Mouse (Mus musculus) midbrain, embryonic 16.5 days (tissue): ENCODE data around the gene Rbm19. TPM values are rescaled to one million over a fixed set of nuclear protein-coding genes. Genes with fewer than 3 reads are reported as not detected.

Source experiments
- ATAC-seq: fragments of 200-750 bp; cut with Nextera tagmentation; 2 replicates; pipeline ENCODE4 v1.8.0; 2017; ENCODE audit warnings: moderate TSS enrichment
- H3K27ac ChIP-seq: fragments of 300-500 bp; sonication (generic); 2 replicates; pipeline ENCODE4 v1.5.1; 2014; ENCODE audit warnings: mild to moderate bottlenecking, low read length, mixed read lengths
- H3K27me3 ChIP-seq: fragments of 300-500 bp; sonication (generic); 2 replicates; pipeline ENCODE4 v1.6.1; 2014; ENCODE audit warnings: low read depth, low read length, mixed read lengths; ENCODE audit not compliant: control insufficient read depth, insufficient read depth
- H3K36me3 ChIP-seq: fragments of 300-500 bp; sonication (generic); 2 replicates; pipeline ENCODE4 v1.6.1; 2014; ENCODE audit warnings: mild to moderate bottlenecking, low read length, moderate library complexity, mixed read lengths; ENCODE audit not compliant: control insufficient read depth, insufficient read depth
- H3K4me1 ChIP-seq: fragments of 300-500 bp; sonication (generic); 2 replicates; pipeline ENCODE4 v1.6.1; 2014; ENCODE audit warnings: mild to moderate bottlenecking, low read length, mixed read lengths; ENCODE audit not compliant: control insufficient read depth, insufficient read depth
- H3K4me2 ChIP-seq: fragments of 300-500 bp; sonication (generic); 2 replicates; pipeline ENCODE4 v1.6.1; 2014; ENCODE audit warnings: mild to moderate bottlenecking, low read length, mixed read lengths
- H3K4me3 ChIP-seq: fragments of 300-500 bp; sonication (generic); 2 replicates; pipeline ENCODE4 v1.5.1; 2014; ENCODE audit warnings: low read depth, mild to moderate bottlenecking, low read length, moderate library complexity, mixed read lengths
- H3K9ac ChIP-seq: fragments of 300-500 bp; sonication (generic); 2 replicates; pipeline ENCODE4 v1.6.1; 2014; ENCODE audit warnings: low read depth, low read length, mixed read lengths
- H3K9me3 ChIP-seq: fragments of 300-500 bp; sonication (generic); replicated peaks from 2 replicates; pipeline ENCODE4 v1.6.1; 2014; ENCODE audit warnings: mild to moderate bottlenecking, low read length, mixed read lengths; ENCODE audit not compliant: control insufficient read depth, poor library complexity, severe bottlenecking
- WGBS: fragments of 180-500 bp; shearing (Covaris S2); extraction: QIAGEN DNeasy Blood & Tissue Kit; methylation state at CpG from one replicate; pipeline ENCODE4 v1.1.7; 2014; 5-methylcytosine and 5-hydroxymethylcytosine counted together
- polyA plus RNA-seq: library from polyadenylated mRNA; unstranded; fragments of >200 nt; fragmentation: Nextera tagmentation; extraction: Ambion mirVana; gene quantifications from 2 replicates; pipeline ENCODE4 v1.2.1, GENCODE M21; 2015

Rbm19 gene
- polyA plus RNA-seq, 1 experiment from 2014 or later, result 19.3 TPM

DNA sequence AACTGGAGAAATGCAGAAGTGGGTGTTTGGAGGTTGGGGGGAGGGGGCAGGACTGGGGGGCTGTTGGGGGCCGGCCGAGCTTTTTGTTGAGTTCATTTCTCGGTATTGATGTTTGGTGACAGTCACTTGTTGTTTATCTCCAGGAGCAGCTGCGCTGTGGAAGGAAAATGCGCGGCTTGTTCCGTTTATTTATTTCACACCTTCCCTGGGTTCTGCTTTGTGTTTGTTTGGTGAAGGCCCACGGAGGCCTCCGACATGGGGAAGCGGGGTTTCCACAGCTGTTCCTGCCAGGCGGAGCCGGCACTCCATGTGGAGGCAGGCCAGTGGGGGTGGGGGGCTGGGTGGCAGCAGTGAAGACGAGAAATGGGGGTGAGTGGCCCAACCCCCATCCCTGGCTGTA, 78.7 kb downstream of the Rbm19 start:
- Histone ChIP-seq H3K36me3 (0 out of 2 replicates have a peak, but pooled peaks cover 2% of the 10 kb centered on the region), H3K27me3 (no peaks in the 10 kb centered on the region), H3K4me3 (no peak overlapping the region), H3K9me3 (no peaks in the 10 kb centered on the region), H3K4me2 (no peak overlapping the region), H3K9ac (peak overlapping the region; percentile 56), H3K27ac (peak overlapping the region; percentile 74), H3K4me1 (peaks cover 46% of the 10 kb centered on the region)
- 35% methylated on average over 13 of the region's 13 CpGs for WGBS
- no peak for ATAC-seq

DNA sequence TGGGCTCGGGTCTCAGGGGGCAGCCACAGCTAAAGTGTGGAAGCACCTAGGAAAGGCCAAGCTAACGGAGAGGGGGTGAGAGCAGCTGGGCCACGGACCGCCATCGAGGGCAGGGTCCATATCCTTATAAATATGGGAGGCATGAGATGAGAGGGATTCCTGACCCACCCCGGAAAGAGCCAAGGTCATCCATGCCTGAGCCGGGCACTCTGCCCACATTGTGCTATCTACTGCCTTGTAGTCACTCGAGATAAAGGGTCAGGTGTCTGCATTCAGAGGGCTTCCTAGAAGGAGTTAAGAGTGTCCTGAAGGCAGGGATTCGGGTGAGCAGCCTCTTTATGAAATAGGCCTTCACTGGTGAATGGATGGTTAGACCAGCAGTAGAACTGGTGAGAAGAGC, 80.6 kb downstream of the Rbm19 start:
- no peak for ATAC-seq
- H3K27me3 ChIP-seq, result no peaks in the 10 kb centered on the region
- no peak overlapping the region for H3K4me3 ChIP-seq
- 87% methylated on average over 9 of the region's 9 CpGs for WGBS
- H3K4me2 ChIP-seq, result no peak overlapping the region
- H3K4me1 ChIP-seq, result peaks cover 30% of the 10 kb centered on the region
- H3K9me3 ChIP-seq, result no peaks in the 10 kb centered on the region; the same call in 1 of the 2 replicates
- no peak overlapping the region for H3K27ac ChIP-seq
- peak overlapping the region; percentile 35; the same call in 1 of the 2 replicates for H3K9ac ChIP-seq
- H3K36me3 ChIP-seq, result 0 out of 2 replicates have a peak, but pooled peaks cover 2% of the 10 kb centered on the region

DNA sequence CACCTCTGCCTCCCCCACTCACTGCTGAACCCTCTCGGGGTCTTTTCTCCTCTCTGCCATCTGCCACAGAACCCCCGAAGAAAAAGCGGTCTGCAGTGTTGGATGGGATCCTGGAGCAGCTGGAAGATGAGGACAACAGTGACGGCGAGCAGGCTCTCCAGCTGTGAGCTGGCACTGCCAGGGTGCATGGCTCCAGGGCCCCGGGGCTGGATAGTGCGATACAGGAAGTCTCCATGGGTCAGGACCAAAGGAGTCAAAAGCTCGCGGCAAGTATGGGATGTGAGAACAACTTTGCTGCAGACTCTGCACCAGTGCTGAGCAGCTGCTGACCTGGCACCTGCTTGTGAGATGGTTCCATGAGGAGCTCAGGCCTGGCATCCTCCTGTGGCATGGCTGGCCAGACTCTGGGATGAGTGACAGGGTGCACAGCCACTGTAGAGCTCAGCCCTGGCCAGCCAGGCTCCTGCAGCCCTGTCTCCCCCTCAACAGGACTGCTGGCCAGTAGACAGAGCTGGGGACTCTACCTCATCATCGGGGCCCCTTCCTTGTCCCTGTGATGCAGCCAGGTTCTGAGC, 81.6 kb downstream of the Rbm19 start:
- peaks cover 24% of the 10 kb centered on the region for H3K4me1 ChIP-seq
- H3K9ac ChIP-seq, result no peak overlapping the region
- no peak overlapping the region for H3K4me2 ChIP-seq
- H3K27me3 ChIP-seq, result no peaks in the 10 kb centered on the region
- H3K9me3 ChIP-seq, result no peaks in the 10 kb centered on the region; the same call in 1 of the 2 replicates
- ATAC-seq, result no peak
- no peak overlapping the region for H3K4me3 ChIP-seq
- 0 out of 2 replicates have a peak, but pooled peaks cover 2% of the 10 kb centered on the region for H3K36me3 ChIP-seq
- 75% methylated on average over 10 of the region's 10 CpGs for WGBS
- H3K27ac ChIP-seq, result no peak overlapping the region

DNA sequence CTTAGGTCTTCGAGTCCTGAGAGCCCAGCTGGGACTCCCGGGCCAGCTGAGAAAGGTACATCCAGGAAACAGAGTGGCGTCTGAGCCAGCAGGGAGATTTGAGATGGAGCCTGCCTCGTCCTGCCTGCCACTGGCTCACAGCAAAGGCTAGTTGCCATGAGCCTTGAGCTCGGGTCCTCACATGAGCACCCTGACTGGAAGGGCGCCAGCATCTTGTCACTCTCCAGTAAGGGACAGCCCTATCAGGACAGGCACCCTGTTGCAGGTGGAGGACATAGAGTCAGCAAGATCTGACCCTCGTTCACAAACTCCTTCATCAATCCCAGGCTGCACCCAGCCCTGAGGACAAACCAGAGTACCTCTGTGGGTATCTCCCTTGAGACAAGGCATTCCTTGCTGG, 83.6 kb downstream of the Rbm19 start:
- no peak for ATAC-seq
- no peaks in the 10 kb centered on the region for H3K27me3 ChIP-seq
- no peak overlapping the region for H3K4me2 ChIP-seq
- 0 out of 2 replicates have a peak, but pooled peaks cover 2% of the 10 kb centered on the region for H3K36me3 ChIP-seq
- WGBS, result 95% methylated on average over 7 of the region's 7 CpGs
- peak overlapping the region; percentile 63 for H3K27ac ChIP-seq
- no peak overlapping the region for H3K9ac ChIP-seq
- H3K9me3 ChIP-seq, result no peaks in the 10 kb centered on the region; the same call in 1 of the 2 replicates
- peaks cover 13% of the 10 kb centered on the region for H3K4me1 ChIP-seq
- H3K4me3 ChIP-seq, result no peak overlapping the region

DNA sequence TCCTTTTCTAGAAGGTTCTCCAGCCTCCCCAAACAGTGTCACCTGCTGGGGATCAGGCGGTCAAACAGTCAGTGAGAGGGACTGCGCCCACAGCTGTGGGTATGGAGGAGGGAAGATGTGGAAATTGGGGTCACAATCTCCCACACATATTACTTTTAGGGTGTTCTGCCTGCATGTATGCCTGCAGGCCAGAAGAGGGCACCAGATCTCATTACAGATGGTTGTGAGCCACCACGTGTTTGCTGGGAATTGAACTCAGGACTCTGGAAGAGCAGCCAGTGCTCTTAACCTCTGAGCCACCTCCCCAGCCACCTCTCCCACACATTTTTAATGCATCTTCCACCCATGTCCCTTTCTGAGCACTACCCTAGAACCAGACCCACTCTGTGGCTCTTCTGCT, 88.1 kb downstream of the Rbm19 start:
- Histone ChIP-seq H3K27me3 (no peaks in the 10 kb centered on the region), H3K9me3 (no peaks in the 10 kb centered on the region; the same call in 1 of the 2 replicates), H3K4me3 (no peak overlapping the region), H3K4me1 (peaks cover 14% of the 10 kb centered on the region), H3K27ac (no peak overlapping the region), H3K36me3 (no peaks in the 10 kb centered on the region), H3K4me2 (no peak overlapping the region), H3K9ac (no peak overlapping the region)
- no peak for ATAC-seq
- 72% methylated on average over 3 of the region's 3 CpGs for WGBS

DNA sequence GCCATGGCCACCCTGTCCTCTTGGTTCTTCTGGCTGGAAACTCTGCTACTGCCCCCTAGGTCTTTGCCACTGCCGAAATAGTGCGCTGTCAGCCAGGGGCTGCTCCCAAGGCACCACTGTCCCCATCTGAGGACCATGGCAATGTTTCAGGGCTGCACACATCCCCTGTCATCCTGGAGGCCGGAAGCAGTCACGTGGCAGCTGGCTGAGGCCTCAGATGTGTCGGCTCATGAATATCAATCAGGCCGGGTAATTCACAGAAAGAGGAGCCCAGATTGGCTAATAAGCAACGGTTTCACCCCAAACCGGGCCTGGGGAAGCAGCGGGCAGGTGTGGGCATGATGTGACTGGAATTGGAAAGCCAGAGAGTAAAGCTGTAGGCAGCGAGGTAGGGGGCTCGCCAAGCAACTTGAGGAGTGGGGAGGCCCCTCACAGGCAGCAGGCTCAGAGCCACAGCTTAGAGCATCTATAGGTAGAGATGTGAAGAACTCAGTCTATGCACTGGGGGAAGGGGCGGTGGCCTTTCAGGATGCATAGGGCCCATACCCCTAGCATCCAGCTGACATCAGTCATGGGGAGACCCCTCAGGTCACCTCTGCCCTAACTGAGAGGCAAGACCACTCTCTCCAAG, 90.2 kb downstream of the Rbm19 start:
- Histone ChIP-seq H3K9ac (peak overlapping the region; percentile 13; the same call in 1 of the 2 replicates), H3K4me1 (peaks cover 26% of the 10 kb centered on the region), H3K9me3 (no peaks in the 10 kb centered on the region), H3K4me2 (peak overlapping the region; percentile 31; the same call in 1 of the 2 replicates), H3K27ac (peak overlapping the region; percentile 54; the same call in 1 of the 2 replicates), H3K27me3 (no peaks in the 10 kb centered on the region), H3K36me3 (no peaks in the 10 kb centered on the region), H3K4me3 (no peak overlapping the region)
- 20% methylated on average over 12 of the region's 12 CpGs for WGBS
- ATAC-seq, result peak; percentile 64

DNA sequence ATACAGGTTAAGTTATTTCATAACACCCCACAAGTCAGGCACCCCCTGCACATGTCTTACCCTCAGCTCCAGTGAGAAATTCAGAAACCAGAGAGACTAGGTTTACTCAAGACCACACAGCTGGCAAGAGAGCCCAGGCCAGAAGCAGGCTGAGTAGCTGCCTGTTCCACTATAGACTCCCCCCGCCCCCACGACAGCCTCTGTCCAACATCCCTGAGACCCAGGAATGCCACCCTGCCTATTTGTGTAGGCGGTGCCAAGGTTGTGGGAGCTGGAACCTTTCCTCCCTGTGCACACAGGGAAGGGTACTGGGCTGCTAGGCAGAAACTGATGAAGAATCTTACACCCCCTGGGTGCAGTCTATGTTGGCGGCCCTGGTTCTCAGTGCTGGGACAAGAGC, 91.2 kb downstream of the Rbm19 start:
- no peak for ATAC-seq
- H3K4me1 ChIP-seq, result peaks cover 26% of the 10 kb centered on the region
- no peak overlapping the region for H3K4me2 ChIP-seq
- H3K36me3 ChIP-seq, result no peaks in the 10 kb centered on the region
- no peak overlapping the region for H3K4me3 ChIP-seq
- no peak overlapping the region; the same call in 1 of the 2 replicates for H3K27ac ChIP-seq
- H3K9me3 ChIP-seq, result no peaks in the 10 kb centered on the region
- no peaks in the 10 kb centered on the region for H3K27me3 ChIP-seq
- H3K9ac ChIP-seq, result no peak overlapping the region
- 81% methylated on average over 4 of the region's 4 CpGs for WGBS

DNA sequence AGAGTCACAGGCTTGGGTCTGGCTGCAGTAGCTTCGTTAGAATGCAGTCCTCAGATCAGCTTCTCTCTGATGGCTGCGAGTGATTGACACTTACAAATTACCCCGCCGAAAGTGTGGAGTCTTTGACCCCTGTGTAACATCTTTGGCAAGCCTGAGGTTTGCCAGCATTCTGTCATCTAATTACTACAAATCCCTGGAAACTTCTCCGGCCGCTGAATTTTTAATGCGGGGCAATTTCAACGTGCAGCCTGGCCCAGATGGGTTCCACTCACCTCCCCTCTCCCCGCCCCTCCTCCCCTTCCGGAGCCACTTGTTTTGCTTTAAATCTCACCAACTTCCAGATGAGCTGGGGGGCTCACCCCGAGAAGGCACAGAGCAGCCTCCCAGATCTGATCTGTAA, 94.4 kb downstream of the Rbm19 start:
- no peak overlapping the region for H3K27ac ChIP-seq
- H3K36me3 ChIP-seq, result no peaks in the 10 kb centered on the region
- H3K9me3 ChIP-seq, result no peaks in the 10 kb centered on the region
- no peaks in the 10 kb centered on the region for H3K27me3 ChIP-seq
- peak overlapping the region; percentile 24 for H3K4me2 ChIP-seq
- H3K4me1 ChIP-seq, result peaks cover 29% of the 10 kb centered on the region
- H3K4me3 ChIP-seq, result no peak overlapping the region
- no peak overlapping the region for H3K9ac ChIP-seq
- no peak; the same call in 1 of the 2 replicates for ATAC-seq
- 1% methylated on average over 11 of the region's 11 CpGs for WGBS

DNA sequence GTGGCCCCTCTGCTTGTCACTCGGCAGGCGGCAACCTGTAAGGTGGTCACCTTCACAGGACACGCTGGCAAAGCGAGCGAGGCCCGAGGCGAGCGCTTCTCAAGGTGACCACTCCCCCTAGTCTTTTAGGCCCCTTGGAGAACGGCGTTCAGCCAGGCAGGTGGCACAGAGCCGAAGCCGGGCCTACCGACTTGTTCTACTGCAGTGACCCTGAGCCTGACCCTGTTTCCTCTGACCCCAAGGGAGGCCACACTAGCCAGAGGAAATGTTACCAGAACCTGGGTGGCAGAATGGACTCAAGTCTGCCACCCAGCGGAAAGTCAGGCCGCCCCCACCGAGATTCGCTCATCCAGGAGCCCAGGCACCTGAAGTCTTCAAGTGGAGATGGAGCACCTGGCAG, 94.9 kb downstream of the Rbm19 start:
- no peaks in the 10 kb centered on the region for H3K27me3 ChIP-seq
- ATAC-seq, result no peak
- peak overlapping the region; percentile 24 for H3K4me2 ChIP-seq
- WGBS, result 6% methylated on average over 17 of the region's 17 CpGs
- H3K27ac ChIP-seq, result no peak overlapping the region
- peaks cover 26% of the 10 kb centered on the region for H3K4me1 ChIP-seq
- no peaks in the 10 kb centered on the region for H3K9me3 ChIP-seq
- H3K9ac ChIP-seq, result no peak overlapping the region
- no peak overlapping the region for H3K4me3 ChIP-seq
- no peaks in the 10 kb centered on the region for H3K36me3 ChIP-seq
